Mouse (Mus musculus) hindbrain, embryonic 10.5 days (tissue): ENCODE measurements at regions not wholly inside any gene's neighbourhood (a gene's known extent, or its start where the extent isn't known, plus 50 kb on each side); places are given as distances from the start of the nearest gene placed in this dataset.
"Not testable (repeated sequence)": the region's sequence is repeated elsewhere in the genome, so short reads cannot be mapped to it uniquely, and the experiment has no call there.

Experiments
- DNase-seq: peaks from one replicate; pipeline ENCODE4 v3.0.0-alpha.2; 2017; ENCODE audit warnings: low spot score
- H3K27ac ChIP-seq: fragments of 300-500 bp; sonication (generic); 2 replicates; pipeline ENCODE4 v1.5.1; 2016; ENCODE audit warnings: mild to moderate bottlenecking, moderate library complexity
- H3K27me3 ChIP-seq: fragments of 300-500 bp; sonication (generic); 2 replicates; pipeline ENCODE4 v1.6.1; 2016; ENCODE audit warnings: mild to moderate bottlenecking; ENCODE audit not compliant: poor library complexity, insufficient read depth, severe bottlenecking
- H3K36me3 ChIP-seq: fragments of 300-500 bp; sonication (generic); 2 replicates; pipeline ENCODE4 v1.6.1; 2016; ENCODE audit warnings: mild to moderate bottlenecking, moderate library complexity
- H3K4me1 ChIP-seq: fragments of 300-500 bp; sonication (generic); replicated peaks from 2 replicates; pipeline ENCODE4 v1.6.1; 2016; ENCODE audit warnings: mild to moderate bottlenecking
- H3K4me3 ChIP-seq: fragments of 300-500 bp; sonication (generic); 2 replicates; pipeline ENCODE4 v1.5.1; 2016; ENCODE audit warnings: mild to moderate bottlenecking, moderate library complexity
- H3K9me3 ChIP-seq: fragments of 300-500 bp; sonication (generic); 2 replicates; pipeline ENCODE4 v1.6.1; 2016; ENCODE audit warnings: mild to moderate bottlenecking, moderate library complexity
- WGBS: fragments of 180-500 bp; shearing (Covaris S2); methylation state at CpG from one replicate; pipeline ENCODE4 v1.1.7; 2016; 5-methylcytosine and 5-hydroxymethylcytosine counted together

DNA sequence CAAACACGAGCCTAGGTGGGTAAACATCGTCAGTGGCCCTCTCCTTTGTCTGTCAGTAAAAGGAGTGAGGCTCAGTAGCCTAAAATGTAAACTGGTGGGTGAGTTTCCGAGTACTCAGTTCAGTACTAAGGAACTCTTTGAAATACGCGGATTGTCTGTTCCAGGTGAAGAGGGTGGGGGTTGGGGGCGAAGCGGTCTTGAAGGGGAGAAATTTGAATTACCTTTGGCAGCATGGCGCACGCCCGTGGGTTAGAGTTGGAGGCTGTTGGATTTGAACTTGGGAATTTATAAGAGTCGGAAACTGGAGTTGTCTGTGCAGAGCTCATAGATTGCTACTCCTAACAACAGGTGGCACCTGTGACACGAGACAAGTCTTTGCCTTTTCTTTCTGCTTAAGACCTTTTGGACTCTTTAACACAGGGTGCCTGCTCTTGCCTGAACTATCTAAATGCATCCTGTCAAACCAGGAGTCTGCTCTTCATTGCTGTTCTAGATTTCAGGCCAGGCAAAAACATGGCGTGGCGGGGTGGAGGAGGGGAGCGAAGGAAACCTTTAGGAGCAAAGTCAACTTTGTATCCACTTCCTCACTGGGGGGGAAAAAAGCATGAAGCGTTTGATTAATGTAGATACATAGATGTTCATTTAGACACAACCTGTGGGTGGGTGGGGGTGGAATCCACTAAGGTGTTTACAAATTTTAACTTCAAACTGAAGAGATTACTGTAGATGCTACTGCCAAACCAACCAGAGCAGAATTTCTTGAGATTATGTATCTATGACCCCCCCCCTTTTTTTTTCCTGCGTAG, 89.0 kb upstream of the Rpl34 start:
- Histone ChIP-seq H3K27me3 (no peaks in the 10 kb centered on the region), H3K4me3 (peak overlapping the region; percentile 46), H3K27ac (peak overlapping the region; percentile 83), H3K4me1 (peaks cover 14% of the 10 kb centered on the region; the same call in 1 of the 2 replicates), H3K9me3 (no peaks in the 10 kb centered on the region; the same call in 1 of the 2 replicates), H3K36me3 (no peaks in the 10 kb centered on the region)
- DNase-seq = no peak
- 44% methylated on average over 17 of the region's 17 CpGs for WGBS

DNA sequence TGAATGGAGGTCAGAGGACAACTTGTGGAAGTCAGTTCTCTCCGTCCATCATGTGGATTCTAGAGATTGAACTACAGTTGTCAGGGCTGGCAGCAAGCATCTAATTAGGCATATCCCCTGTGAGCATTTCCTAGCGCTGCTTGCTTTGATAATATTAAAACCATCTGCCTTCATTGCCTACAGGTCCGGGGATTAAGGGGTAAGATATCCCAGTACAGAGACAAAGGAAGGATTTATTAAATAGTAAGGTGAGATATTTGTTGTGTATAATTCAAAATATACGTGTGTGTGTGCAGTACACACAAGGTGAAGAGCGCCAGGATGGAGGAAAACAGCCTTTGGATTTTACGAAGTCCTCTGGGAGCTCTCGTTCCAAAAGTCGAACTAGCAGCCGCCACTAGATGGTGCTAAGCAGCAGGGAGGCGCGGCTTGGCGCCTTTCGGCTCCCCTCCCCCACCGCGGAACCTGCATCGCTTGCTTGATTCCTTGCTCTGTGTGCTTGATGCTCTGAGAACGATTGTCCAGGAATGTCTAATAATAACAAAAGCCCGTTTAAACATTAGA, 88.4 kb upstream of the Rpl34 start:
- Histone ChIP-seq H3K27me3 (no peaks in the 10 kb centered on the region), H3K4me1 (peaks cover 14% of the 10 kb centered on the region; the same call in 1 of the 2 replicates), H3K36me3 (no peaks in the 10 kb centered on the region), H3K9me3 (no peaks in the 10 kb centered on the region; the same call in 1 of the 2 replicates), H3K4me3 (peak overlapping the region; percentile 46), H3K27ac (peak overlapping the region; percentile 83)
- DNase-seq = peak; percentile 90
- 3% methylated on average over 18 of the region's 18 CpGs for WGBS

GRCm38 (mm10) chr3:130809696-130810665, 79.8 kb upstream of the Rpl34 start:
- no peak overlapping the region for H3K27ac ChIP-seq
- no peaks in the 10 kb centered on the region for H3K36me3 ChIP-seq
- DNase-seq = no peak
- peaks cover 6% of the 10 kb centered on the region; the same call in 1 of the 2 replicates for H3K4me1 ChIP-seq
- no peaks in the 10 kb centered on the region for H3K27me3 ChIP-seq
- H3K4me3 ChIP-seq = no peak overlapping the region
- WGBS = 75% methylated on average over 19 of the region's 19 CpGs
- H3K9me3 ChIP-seq = no peaks in the 10 kb centered on the region

- DNase-seq = no peak
- 89% methylated on average over 3 of the region's 3 CpGs for WGBS
- Histone ChIP-seq H3K27ac (no peak overlapping the region), H3K4me1 (peaks cover 10% of the 10 kb centered on the region; the same call in 1 of the 2 replicates), H3K36me3 (no peaks in the 10 kb centered on the region), H3K9me3 (no peaks in the 10 kb centered on the region), H3K4me3 (no peak overlapping the region), H3K27me3 (no peaks in the 10 kb centered on the region)
Measured at GRCm38 (mm10) chr3:130805345-130805744, 75.1 kb upstream of the Rpl34 start.

GRCm38 (mm10) chr3:130804327-130804662, 74.1 kb upstream of the Rpl34 start:
- Histone ChIP-seq H3K27ac (no peak overlapping the region), H3K36me3 (no peaks in the 10 kb centered on the region), H3K4me1 (peaks cover 7% of the 10 kb centered on the region; the same call in 1 of the 2 replicates), H3K27me3 (no peaks in the 10 kb centered on the region), H3K4me3 (no peak overlapping the region), H3K9me3 (no peaks in the 10 kb centered on the region)
- no peak for DNase-seq
- WGBS = 78% methylated on average over 6 of the region's 6 CpGs

DNA sequence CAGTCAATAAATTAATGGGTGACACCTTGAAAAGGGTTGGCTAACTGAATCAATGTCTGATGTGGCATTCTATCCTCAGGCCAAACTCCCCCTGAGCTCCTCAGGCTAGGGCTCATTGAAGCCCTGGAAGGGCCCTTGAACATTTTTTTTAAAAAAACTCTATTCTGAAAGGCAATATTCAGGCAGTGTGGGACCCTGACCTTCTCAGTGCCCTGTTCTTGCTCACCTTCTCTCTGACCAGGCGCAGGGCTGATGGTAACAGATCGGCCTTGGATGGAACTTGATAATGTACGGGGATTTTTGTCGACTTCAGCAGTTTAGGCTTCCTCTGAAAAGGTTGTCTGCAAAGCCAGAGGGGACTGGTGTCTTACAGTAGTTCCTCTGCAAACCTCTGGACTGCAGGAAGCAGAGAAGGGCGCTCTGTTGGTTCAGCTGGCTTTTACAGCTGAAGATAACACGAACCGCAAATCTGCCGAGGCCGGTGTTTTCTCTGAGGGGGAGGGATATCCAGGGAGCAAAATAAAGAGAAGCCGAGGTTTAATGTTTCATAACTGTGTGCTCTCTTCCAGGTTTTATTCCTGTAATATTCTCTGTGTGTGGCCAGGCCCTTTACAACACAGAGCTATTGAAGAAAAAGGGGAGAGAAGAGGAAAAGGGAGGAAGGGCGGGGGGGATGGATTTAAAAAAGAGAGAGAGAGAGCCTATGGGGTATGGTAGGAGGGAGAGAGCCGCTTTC, 73.6 kb upstream of the Rpl34 start:
- Histone ChIP-seq H3K27me3 (no peaks in the 10 kb centered on the region), H3K36me3 (no peaks in the 10 kb centered on the region), H3K9me3 (no peaks in the 10 kb centered on the region), H3K4me1 (peaks cover 7% of the 10 kb centered on the region; the same call in 1 of the 2 replicates), H3K27ac (no peak overlapping the region), H3K4me3 (no peak overlapping the region)
- WGBS = 60% methylated on average over 12 of the region's 12 CpGs
- peak; percentile 47 for DNase-seq

GRCm38 (mm10) chr3:130800016-130800415, 69.8 kb upstream of the Rpl34 start:
- WGBS = 88% methylated on average over 2 of the region's 2 CpGs
- no peak for DNase-seq
- H3K4me1 ChIP-seq = peaks cover 7% of the 10 kb centered on the region; the same call in 1 of the 2 replicates
- no peaks in the 10 kb centered on the region for H3K36me3 ChIP-seq
- H3K4me3 ChIP-seq = no peak overlapping the region
- no peaks in the 10 kb centered on the region for H3K27me3 ChIP-seq
- H3K27ac ChIP-seq = no peak overlapping the region
- no peaks in the 10 kb centered on the region for H3K9me3 ChIP-seq

DNA sequence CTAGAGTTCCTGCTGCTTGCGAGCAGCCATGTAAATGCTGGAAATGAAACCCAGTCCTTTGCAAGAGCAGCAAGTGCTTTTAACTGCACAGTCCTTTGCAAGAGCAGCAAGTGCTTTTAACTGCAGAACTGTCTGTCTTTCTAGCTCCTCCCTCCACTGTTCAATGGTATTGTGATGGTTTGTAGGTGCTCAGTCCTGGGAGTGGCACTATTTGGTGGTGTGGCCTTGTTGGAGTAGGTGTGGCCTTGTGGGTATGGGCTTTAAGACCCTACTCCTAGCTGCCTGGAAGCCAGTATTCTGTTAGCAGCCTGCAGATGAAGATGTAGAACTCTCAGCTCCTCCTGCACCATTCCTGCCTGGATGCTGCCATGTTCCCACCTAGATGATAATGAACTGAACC, 67.8 kb upstream of the Rpl34 start:
- H3K9me3 ChIP-seq, DNase-seq, H3K27me3 ChIP-seq, H3K4me3 ChIP-seq, H3K4me1 ChIP-seq, H3K27ac ChIP-seq, H3K36me3 ChIP-seq: not testable (repeated sequence)
- 92% methylated on average over 1 of the region's 1 CpGs for WGBS

DNA sequence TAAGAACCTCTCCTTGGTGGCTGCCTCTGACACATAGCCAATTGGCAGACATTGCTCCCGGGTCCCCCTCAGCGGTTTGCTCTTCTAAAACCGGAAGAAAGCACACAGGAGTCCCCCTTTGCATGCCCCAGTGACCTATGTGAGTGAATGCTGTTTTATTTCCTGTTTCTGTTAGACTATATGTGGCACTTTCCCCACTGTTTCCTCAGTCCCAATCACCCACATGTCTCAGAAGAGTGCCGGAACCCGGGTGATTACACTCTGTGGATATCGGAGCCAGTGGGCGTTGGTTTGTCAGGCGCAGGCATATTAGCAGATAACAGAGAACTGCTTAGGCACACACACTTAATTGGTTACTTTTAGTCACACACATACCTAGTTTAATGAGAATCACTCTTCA, 66.3 kb upstream of the Rpl34 start:
- Histone ChIP-seq H3K4me1 (no peaks in the 10 kb centered on the region), H3K9me3 (no peaks in the 10 kb centered on the region), H3K27ac (no peak overlapping the region), H3K4me3 (no peak overlapping the region), H3K27me3 (no peaks in the 10 kb centered on the region), H3K36me3 (no peaks in the 10 kb centered on the region)
- no peak for DNase-seq
- 89% methylated on average over 8 of the region's 8 CpGs for WGBS

DNA sequence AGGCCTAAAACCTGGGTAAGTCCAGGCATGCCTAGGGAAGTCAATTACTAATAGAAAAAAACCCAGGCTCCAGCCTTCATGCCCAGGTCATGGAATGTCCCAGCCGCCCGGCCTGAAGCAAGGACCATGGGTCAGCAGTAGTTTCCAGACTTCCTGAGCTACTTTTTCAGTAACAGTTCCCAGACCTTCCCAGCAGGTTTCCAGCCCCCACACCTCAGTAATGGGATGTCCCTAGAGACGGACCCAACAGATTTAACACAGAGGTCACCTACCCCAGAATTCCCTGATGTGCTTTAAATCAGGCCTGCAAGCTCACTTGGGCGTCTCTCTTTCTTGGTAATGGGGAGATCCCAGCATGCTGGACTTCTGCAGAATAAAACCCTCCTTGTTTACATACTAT, 65.2 kb upstream of the Rpl34 start:
- Histone ChIP-seq H3K4me1 (no peaks in the 10 kb centered on the region), H3K27me3 (no peaks in the 10 kb centered on the region), H3K36me3 (no peaks in the 10 kb centered on the region), H3K27ac (no peak overlapping the region), H3K4me3 (no peak overlapping the region), H3K9me3 (no peaks in the 10 kb centered on the region)
- WGBS = 73% methylated on average over 4 of the region's 4 CpGs
- DNase-seq = no peak

GRCm38 (mm10) chr3:130794142-130794925, 64.1 kb upstream of the Rpl34 start:
- Histone ChIP-seq H3K4me1 (no peaks in the 10 kb centered on the region), H3K27me3 (no peaks in the 10 kb centered on the region), H3K9me3 (no peaks in the 10 kb centered on the region), H3K27ac (no peak overlapping the region), H3K4me3 (no peak overlapping the region), H3K36me3 (no peaks in the 10 kb centered on the region)
- 34% methylated on average over 13 of the region's 13 CpGs for WGBS
- DNase-seq = no peak
